Mouse (Mus musculus) midbrain, embryonic 13.5 days (tissue): ENCODE measurements at regions not wholly inside any gene's neighbourhood (a gene's known extent, or its start where the extent isn't known, plus 50 kb on each side); places are given as distances from the start of the nearest gene placed in this dataset.

Experiments
- ATAC-seq: fragments of 200-750 bp; cut with Nextera tagmentation; 2 replicates; pipeline ENCODE4 v1.8.0; 2017; ENCODE audit warnings: mild to moderate bottlenecking, moderate TSS enrichment, moderate library complexity
- H3K27ac ChIP-seq: fragments of 300-500 bp; sonication (generic); 2 replicates; pipeline ENCODE4 v1.5.1; 2015; ENCODE audit warnings: inconsistent platforms, mild to moderate bottlenecking, moderate library complexity
- H3K27me3 ChIP-seq: fragments of 300-500 bp; sonication (generic); 2 replicates; pipeline ENCODE4 v1.6.1; 2015; ENCODE audit warnings: mild to moderate bottlenecking, inconsistent platforms
- H3K36me3 ChIP-seq: fragments of 300-500 bp; sonication (generic); 2 replicates; pipeline ENCODE4 v1.6.1; 2015; ENCODE audit warnings: mild to moderate bottlenecking, inconsistent platforms
- H3K4me1 ChIP-seq: fragments of 300-500 bp; sonication (generic); replicated peaks from 2 replicates; pipeline ENCODE4 v1.6.1; 2015; ENCODE audit warnings: inconsistent platforms
- H3K4me2 ChIP-seq: fragments of 300-500 bp; sonication (generic); replicated peaks from 2 replicates; pipeline ENCODE4 v1.6.1; 2015; ENCODE audit warnings: moderate library complexity, mild to moderate bottlenecking, inconsistent platforms
- H3K4me3 ChIP-seq: fragments of 300-500 bp; sonication (generic); replicated peaks from 2 replicates; pipeline ENCODE4 v1.5.1; 2015; ENCODE audit warnings: mild to moderate bottlenecking, inconsistent platforms
- H3K9ac ChIP-seq: fragments of 300-500 bp; sonication (generic); replicated peaks from 2 replicates; pipeline ENCODE4 v1.6.1; 2015; ENCODE audit warnings: mild to moderate bottlenecking, inconsistent platforms
- H3K9me3 ChIP-seq: fragments of 300-500 bp; sonication (generic); 2 replicates; pipeline ENCODE4 v1.6.1; 2016; ENCODE audit warnings: mild to moderate bottlenecking, inconsistent platforms
- WGBS: fragments of 180-500 bp; shearing (Covaris S2); methylation state at CpG from one replicate; pipeline ENCODE4 v1.1.7; 2015; 5-methylcytosine and 5-hydroxymethylcytosine counted together

- peak; percentile 80 for ATAC-seq
- no peaks in the 10 kb centered on the region for H3K36me3 ChIP-seq
- H3K27me3 ChIP-seq = peaks cover 30% of the 10 kb centered on the region
- H3K4me1 ChIP-seq = peaks cover 28% of the 10 kb centered on the region
- H3K4me3 ChIP-seq = peak overlapping the region; percentile 44
- peak overlapping the region; percentile 70 for H3K9ac ChIP-seq
- H3K9me3 ChIP-seq = no peaks in the 10 kb centered on the region
- H3K4me2 ChIP-seq = peak overlapping the region; percentile 63
- WGBS = 5% methylated on average over 63 of the region's 64 CpGs
- H3K27ac ChIP-seq = peak overlapping the region; percentile 69
Measured at GRCm38 (mm10) chr17:83276000-83276891, 61.2 kb downstream of the Pkdcc start.

DNA sequence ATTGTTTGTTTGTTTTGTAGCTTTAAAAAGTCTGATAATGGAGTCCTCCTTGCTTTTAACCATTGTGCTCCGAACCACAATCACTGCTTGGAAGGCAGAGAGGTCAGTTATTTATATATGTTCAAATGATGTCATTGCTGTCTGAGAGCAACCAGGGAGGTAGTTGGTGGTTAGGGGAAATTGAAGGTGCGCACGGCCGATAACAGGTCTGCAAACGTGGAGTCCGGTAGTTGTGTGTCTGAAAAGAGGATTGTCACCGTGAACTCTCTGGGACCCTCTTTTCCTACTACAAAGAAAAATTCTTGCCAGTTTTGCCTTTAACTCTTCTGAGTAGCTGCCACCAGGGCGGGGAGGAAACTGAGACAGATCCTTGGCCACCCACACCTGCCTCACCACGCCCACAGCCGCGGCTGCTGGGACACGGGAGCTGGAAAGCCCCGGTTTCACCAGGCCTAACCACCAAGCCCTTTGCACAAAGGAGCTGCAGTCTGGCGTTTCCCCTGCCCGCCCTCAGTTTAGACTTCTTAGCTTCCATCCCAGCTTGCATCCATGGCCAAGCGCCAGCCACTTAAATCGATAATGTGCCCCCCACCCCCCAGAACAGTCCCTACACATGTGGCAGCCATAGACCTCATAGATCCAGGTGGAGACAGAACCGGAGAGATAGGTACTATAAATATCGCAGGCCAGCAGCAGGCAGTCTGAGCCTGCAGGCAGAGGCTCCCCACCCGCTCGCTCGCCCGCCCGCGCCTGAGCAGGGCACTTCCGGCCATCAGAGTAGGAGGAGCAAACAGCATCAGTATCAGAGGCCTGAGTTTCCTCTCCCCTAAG is 62.2 kb downstream of the Pkdcc start:
- Histone ChIP-seq H3K36me3 (no peaks in the 10 kb centered on the region), H3K9ac (peak overlapping the region; percentile 61), H3K4me1 (peaks cover 28% of the 10 kb centered on the region), H3K4me2 (peak overlapping the region; percentile 63), H3K27me3 (peaks cover 30% of the 10 kb centered on the region), H3K4me3 (peak overlapping the region; percentile 29), H3K9me3 (no peaks in the 10 kb centered on the region), H3K27ac (peak overlapping the region; percentile 81)
- 25% methylated on average over 26 of the region's 26 CpGs for WGBS
- ATAC-seq = peak; percentile 71

DNA sequence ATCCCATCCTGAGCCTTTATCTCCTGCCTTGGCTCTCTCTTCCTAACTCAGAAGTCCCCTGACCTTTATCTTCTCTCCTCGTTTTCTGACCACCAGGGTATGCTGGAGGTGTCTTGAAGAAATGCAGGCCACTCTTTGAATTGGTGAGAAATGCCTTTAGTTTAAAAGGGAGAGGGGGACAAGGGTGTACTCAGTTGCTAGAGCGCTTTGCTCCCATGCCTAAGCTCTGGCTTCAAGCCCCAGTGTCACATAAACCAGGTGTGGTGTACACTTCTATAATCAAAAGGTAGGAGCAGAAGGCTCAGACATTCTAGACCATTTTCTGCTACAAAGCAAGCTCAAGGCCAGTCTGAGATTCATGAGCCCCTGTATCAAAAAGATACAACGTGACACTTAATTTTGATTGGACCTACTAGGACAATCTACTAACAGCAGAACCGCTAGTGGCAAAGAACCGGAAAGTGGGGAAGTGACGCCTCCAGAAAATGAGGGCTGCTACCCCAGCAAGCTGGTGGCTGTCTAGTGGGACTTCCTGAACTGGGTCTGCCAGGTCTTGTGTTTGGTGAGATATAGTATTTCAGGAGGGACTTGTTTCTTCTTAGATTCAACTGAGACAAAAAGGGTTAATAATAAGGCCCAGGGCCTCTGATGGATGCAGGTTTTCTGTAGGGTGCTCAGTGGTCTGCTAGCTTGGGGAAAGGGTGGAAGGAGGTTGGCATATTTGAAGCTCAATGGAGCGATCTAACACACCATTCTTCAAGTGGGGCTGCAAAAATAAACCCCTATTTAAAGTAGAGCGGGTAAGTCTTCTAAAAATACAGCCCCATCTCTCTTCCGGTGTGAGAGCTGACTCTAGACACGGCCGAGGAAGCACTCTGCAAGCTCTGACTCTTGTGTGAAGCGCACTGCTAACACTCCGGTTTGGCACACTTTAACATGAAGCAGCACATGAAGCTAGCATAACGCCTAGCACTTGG is 63.1 kb downstream of the Pkdcc start:
- Histone ChIP-seq H3K36me3 (no peaks in the 10 kb centered on the region), H3K9me3 (no peaks in the 10 kb centered on the region), H3K4me3 (peak overlapping the region; percentile 29; the same call in 1 of the 2 replicates), H3K4me1 (peaks cover 28% of the 10 kb centered on the region), H3K27ac (peak overlapping the region; percentile 81; the same call in 1 of the 2 replicates), H3K27me3 (peaks cover 23% of the 10 kb centered on the region), H3K4me2 (peak overlapping the region; percentile 63), H3K9ac (no peak overlapping the region; the same call in 1 of the 2 replicates)
- 76% methylated on average over 14 of the region's 14 CpGs for WGBS
- no peak for ATAC-seq

- Histone ChIP-seq H3K4me2 (no peak overlapping the region), H3K9me3 (no peaks in the 10 kb centered on the region), H3K9ac (no peak overlapping the region), H3K36me3 (no peaks in the 10 kb centered on the region), H3K27me3 (peaks cover 5% of the 10 kb centered on the region; the same call in 1 of the 2 replicates), H3K4me3 (no peak overlapping the region), H3K27ac (no peak overlapping the region), H3K4me1 (peaks cover 12% of the 10 kb centered on the region)
- ATAC-seq = no peak
- WGBS = 76% methylated on average over 3 of the region's 3 CpGs
Measured at GRCm38 (mm10) chr17:83283328-83283727, 67.4 kb upstream of the Eml4 start.

DNA sequence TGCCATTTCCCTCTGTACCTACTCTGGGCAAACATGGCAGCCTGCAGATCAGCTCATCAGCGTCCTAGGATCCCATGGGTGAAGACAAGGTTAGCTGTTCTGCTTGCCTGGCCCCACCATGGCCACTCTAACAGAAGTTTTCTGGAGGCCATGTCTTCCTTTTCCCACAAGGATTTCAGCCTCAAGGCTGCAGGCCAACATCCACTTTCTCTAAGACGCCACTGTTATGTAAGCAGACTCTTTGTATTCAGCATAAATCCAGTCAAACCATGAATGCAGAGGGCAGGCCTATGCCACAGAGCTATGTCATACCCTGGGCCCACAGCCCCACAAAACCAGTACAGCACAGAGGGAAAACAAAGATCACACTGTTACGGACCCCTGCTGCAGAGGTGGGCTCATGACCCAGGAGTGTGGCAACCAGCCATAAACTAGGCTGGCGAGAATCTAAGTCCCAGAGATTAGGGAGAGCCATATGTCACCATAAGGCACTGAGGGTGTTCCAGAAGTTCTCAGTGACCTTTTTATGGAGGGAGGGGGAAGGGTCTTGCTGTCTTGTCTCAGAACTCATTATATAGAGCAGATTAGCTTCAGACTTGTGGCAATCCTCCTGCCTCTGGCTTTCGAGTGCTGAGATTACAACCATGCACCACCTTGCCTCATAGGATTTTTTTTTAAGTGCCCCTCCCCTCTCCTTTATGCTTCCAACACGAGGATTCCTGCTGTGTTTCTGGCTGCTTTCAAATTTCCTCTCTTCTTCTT is 63.2 kb upstream of the Eml4 start:
- peaks cover 12% of the 10 kb centered on the region for H3K4me1 ChIP-seq
- H3K4me2 ChIP-seq = 0 out of 2 replicates have a peak overlapping the region, but pooled peaks have one; percentile 9
- no peaks in the 10 kb centered on the region for H3K36me3 ChIP-seq
- peak overlapping the region; percentile 71 for H3K27ac ChIP-seq
- 31% methylated on average over 6 of the region's 6 CpGs for WGBS
- H3K27me3 ChIP-seq = peaks cover 3% of the 10 kb centered on the region; the same call in 1 of the 2 replicates
- 0 out of 2 replicates have a peak overlapping the region, but pooled peaks have one; percentile 14 for H3K9ac ChIP-seq
- peak; percentile 94 for ATAC-seq
- no peaks in the 10 kb centered on the region for H3K9me3 ChIP-seq
- H3K4me3 ChIP-seq = no peak overlapping the region

DNA sequence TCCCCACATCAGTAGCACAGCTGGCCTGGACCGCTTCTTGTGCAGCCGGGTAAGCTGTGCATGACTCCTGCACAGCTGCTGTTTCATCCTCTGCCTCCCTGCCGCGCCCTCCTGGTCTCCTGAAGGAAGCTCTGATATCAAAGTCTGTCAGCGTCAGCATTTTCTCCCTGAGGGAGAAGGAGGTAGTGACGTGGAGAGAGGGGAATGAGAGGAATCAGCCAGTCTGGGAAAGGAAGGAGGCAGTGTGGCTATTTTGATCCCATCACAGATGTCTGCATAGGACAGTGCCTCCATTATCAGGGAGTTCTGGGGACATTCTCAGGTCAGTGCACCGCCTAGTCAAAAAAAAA is 62.6 kb upstream of the Eml4 start:
- Histone ChIP-seq H3K36me3 (no peaks in the 10 kb centered on the region), H3K4me2 (no peak overlapping the region), H3K27me3 (peaks cover 3% of the 10 kb centered on the region; the same call in 1 of the 2 replicates), H3K9ac (0 out of 2 replicates have a peak overlapping the region, but pooled peaks have one; percentile 14), H3K4me1 (peaks cover 12% of the 10 kb centered on the region), H3K27ac (peak overlapping the region; percentile 71), H3K4me3 (no peak overlapping the region), H3K9me3 (no peaks in the 10 kb centered on the region)
- 19% methylated on average over 7 of the region's 7 CpGs for WGBS
- peak; percentile 85 for ATAC-seq

DNA sequence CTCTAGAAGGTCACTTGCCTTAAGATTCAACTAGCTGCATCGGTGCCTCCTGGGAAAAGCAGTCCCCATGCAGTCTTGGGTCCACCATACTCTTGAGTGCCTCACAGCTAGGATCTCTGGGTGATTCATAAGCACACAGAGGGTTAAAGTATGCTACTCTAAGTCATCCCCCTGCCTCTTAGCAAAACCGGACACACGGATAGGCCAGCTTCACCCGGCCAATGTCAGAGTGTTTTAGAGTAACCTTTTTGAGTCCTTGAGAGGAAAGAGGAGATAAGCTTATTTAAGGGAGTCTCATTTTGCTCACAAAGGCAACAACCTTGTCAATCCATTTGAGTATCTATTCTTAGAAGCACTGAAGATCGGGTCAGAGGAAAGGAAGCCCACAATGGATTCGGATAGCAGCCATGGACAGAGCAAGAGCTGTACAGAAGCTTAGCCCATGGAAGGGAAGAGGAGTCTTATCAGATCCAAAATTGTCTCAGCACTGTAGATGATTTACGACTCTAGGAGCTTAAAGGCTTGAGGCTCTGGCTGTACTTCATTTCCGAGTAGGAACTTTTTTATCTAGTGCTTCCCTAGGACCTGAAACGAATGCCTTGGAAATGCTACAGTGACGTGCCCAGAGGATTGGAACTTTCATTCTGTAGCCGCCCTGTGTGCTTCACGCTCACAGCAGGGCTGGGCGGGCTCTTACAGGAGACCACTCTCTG is 55.0 kb upstream of the Eml4 start:
- ATAC-seq = no peak
- Histone ChIP-seq H3K4me3 (no peak overlapping the region), H3K4me1 (no peaks in the 10 kb centered on the region), H3K4me2 (no peak overlapping the region), H3K36me3 (no peaks in the 10 kb centered on the region), H3K9me3 (no peaks in the 10 kb centered on the region), H3K9ac (no peak overlapping the region), H3K27ac (no peak overlapping the region), H3K27me3 (no peaks in the 10 kb centered on the region)
- WGBS = 88% methylated on average over 13 of the region's 13 CpGs

DNA sequence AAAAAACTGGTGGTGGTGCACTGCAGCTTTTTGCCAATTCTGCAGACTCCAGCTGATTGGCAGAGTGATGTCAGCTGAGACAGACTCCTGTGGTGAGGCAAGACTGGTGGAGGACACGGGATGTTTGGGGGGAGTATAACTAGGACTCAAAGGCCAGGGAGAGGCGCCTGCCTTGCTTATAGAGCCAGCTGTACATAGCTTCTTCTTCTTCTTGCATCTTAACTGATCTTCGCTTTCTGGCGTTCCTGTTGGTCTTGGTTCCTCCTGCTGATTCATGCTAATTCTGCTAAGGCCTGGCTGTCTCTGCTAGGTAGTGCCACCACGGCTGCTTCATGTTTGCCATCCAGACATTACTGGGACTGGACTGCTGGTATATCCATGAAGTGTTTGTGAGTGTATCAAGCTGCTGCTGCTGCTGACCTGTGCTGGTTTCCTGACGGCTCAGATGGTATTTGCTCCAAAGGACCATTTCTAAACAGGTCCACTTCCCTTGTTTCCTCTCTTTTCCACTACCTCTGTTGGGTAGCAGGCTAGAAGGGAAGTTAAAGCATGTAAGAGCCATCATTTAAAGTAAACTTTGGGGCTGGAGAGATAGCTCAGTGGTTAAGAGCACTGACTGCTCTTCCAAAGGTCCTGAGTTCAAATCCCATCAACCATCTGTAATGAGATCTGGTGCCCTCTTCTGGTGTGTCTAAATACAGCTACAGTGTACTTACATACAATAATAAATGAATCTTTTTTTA is 53.2 kb upstream of the Eml4 start:
- H3K4me3 ChIP-seq = no peak overlapping the region
- 73% methylated on average over 6 of the region's 6 CpGs for WGBS
- H3K27me3 ChIP-seq = no peaks in the 10 kb centered on the region
- no peak overlapping the region for H3K27ac ChIP-seq
- no peaks in the 10 kb centered on the region for H3K9me3 ChIP-seq
- no peak overlapping the region for H3K9ac ChIP-seq
- H3K36me3 ChIP-seq = no peaks in the 10 kb centered on the region
- H3K4me1 ChIP-seq = no peaks in the 10 kb centered on the region
- H3K4me2 ChIP-seq = no peak overlapping the region
- ATAC-seq = no peak
